Mouse (Mus musculus) kidney, embryonic 15.5 days (tissue): Measurements from ENCODE around the gene Setd3. TPM values are rescaled to one million over a fixed set of nuclear protein-coding genes. Genes with fewer than 3 reads are reported as not detected.

Source experiments
- ATAC-seq: fragments of 200-750 bp; cut with Nextera tagmentation; replicated peaks from 2 replicates; pipeline ENCODE4 v1.8.0; 2017; ENCODE audit warnings: moderate TSS enrichment; ENCODE audit not compliant: low FRiP score
- H3K27ac ChIP-seq: fragments of 300-500 bp; sonication (generic); 2 replicates; pipeline ENCODE4 v1.5.1; 2015; ENCODE audit warnings: mild to moderate bottlenecking, inconsistent platforms
- H3K27me3 ChIP-seq: fragments of 300-500 bp; sonication (generic); 2 replicates; pipeline ENCODE4 v1.6.1; 2015; ENCODE audit warnings: inconsistent platforms
- H3K36me3 ChIP-seq: fragments of 300-500 bp; sonication (generic); 2 replicates; pipeline ENCODE4 v1.6.1; 2015; ENCODE audit warnings: inconsistent platforms
- H3K4me1 ChIP-seq: fragments of 300-500 bp; sonication (generic); 2 replicates; pipeline ENCODE4 v1.6.1; 2015; ENCODE audit warnings: inconsistent platforms
- H3K4me2 ChIP-seq: fragments of 300-500 bp; sonication (generic); 2 replicates; pipeline ENCODE4 v1.6.1; 2015; ENCODE audit warnings: moderate library complexity, mild to moderate bottlenecking, inconsistent platforms
- H3K4me3 ChIP-seq: fragments of 300-500 bp; sonication (generic); replicated peaks from 2 replicates; pipeline ENCODE4 v1.5.1; 2015; ENCODE audit warnings: mild to moderate bottlenecking, inconsistent platforms
- H3K9ac ChIP-seq: fragments of 300-500 bp; sonication (generic); 2 replicates; pipeline ENCODE4 v1.6.1; 2015; ENCODE audit warnings: mild to moderate bottlenecking, inconsistent platforms
- H3K9me3 ChIP-seq: fragments of 300-500 bp; sonication (generic); replicated peaks from 2 replicates; pipeline ENCODE4 v1.6.1; 2016; ENCODE audit warnings: inconsistent platforms
- WGBS: fragments of 180-500 bp; shearing (Covaris S2); methylation state at CpG from one replicate; pipeline ENCODE4 v1.1.7; 2015; ENCODE audit warnings: mixed read lengths; 5-methylcytosine and 5-hydroxymethylcytosine counted together
- polyA plus RNA-seq: library from polyadenylated mRNA; unstranded; fragments of >200 nt; fragmentation: Nextera tagmentation; extraction: Ambion mirVana; gene quantifications from 2 replicates; pipeline ENCODE4 v1.2.1, GENCODE M21; 2015

Setd3 gene
- polyA plus RNA-seq, 1 experiment from 2014 or later, result 87.2 TPM

DNA sequence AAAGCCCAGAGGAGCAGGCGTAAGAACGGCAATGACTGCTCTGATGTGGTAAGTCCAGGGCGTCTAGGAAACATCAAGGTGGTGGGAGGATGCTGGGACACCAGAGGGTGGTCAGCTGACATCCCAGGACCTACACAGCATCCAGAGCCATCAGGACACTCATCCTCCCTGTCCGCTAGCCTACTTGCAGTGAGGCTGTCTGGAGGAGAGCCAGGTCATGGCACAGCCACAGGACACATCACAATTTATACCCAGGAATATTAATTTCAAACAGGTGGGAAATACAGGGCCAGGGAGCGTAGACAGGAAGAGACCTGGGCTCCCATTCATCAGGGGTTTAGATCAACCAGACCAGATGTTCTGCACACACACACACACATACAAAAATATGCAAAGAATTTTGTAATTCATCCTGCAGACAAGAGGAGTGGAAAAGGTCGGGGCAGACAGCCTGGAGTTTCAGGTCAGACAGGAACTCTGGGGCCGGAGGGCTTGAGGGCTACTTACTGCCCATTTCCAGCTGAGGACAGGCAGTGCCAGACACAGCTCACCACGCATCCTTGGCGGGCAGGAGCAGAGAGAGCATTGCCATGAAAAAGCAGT, 114.6 kb downstream of the Setd3 start:
- Histone ChIP-seq H3K36me3 (no peaks in the 10 kb centered on the region), H3K9ac (no peak overlapping the region), H3K4me1 (peaks cover 4% of the 10 kb centered on the region; the same call in 1 of the 2 replicates), H3K9me3 (no peaks in the 10 kb centered on the region), H3K4me2 (no peak overlapping the region), H3K27ac (no peak overlapping the region), H3K4me3 (no peak overlapping the region), H3K27me3 (no peaks in the 10 kb centered on the region)
- WGBS, result 46% methylated on average over 9 of the region's 9 CpGs
- no peak for ATAC-seq

DNA sequence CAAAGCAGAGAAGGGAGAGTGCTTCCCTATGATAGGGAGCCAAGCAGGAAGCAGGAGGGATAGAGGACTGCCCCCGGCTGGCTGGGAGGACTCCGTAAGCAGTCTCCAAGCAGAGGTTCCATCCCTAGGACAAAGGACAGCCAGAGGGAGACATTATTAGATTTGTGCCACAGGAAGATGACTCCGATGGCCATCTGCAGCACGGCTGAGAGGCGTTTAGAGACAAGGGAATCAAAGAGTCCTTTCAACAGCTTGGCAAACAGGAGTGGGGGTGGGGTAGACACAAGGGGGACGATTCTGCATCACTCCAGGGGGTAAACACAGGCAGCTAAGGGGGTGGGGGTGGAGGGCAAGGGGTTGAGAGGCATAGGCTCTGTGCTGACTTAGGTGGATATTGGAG, 115.1 kb downstream of the Setd3 start:
- Histone ChIP-seq H3K4me2 (no peak overlapping the region), H3K27me3 (no peaks in the 10 kb centered on the region), H3K36me3 (no peaks in the 10 kb centered on the region), H3K4me1 (peaks cover 4% of the 10 kb centered on the region; the same call in 1 of the 2 replicates), H3K9ac (no peak overlapping the region), H3K4me3 (no peak overlapping the region), H3K9me3 (no peaks in the 10 kb centered on the region), H3K27ac (no peak overlapping the region)
- ATAC-seq, result no peak
- WGBS, result 42% methylated on average over 6 of the region's 6 CpGs

- Histone ChIP-seq H3K9me3 (no peaks in the 10 kb centered on the region), H3K27me3 (no peaks in the 10 kb centered on the region), H3K36me3 (no peaks in the 10 kb centered on the region), H3K4me3 (no peak overlapping the region), H3K27ac (no peak overlapping the region), H3K9ac (no peak overlapping the region), H3K4me2 (no peak overlapping the region), H3K4me1 (peaks cover 4% of the 10 kb centered on the region; the same call in 1 of the 2 replicates)
- ATAC-seq, result no peak
- 44% methylated on average over 5 of the region's 5 CpGs for WGBS
Measured at GRCm38 (mm10) chr12:108062137-108062536, 117.0 kb downstream of the Setd3 start.

GRCm38 (mm10) chr12:108061661-108062060, 117.5 kb downstream of the Setd3 start:
- Histone ChIP-seq H3K4me2 (no peak overlapping the region), H3K27ac (no peak overlapping the region), H3K9ac (no peak overlapping the region), H3K4me1 (peaks cover 4% of the 10 kb centered on the region; the same call in 1 of the 2 replicates), H3K27me3 (no peaks in the 10 kb centered on the region), H3K36me3 (no peaks in the 10 kb centered on the region), H3K9me3 (no peaks in the 10 kb centered on the region), H3K4me3 (no peak overlapping the region)
- no peak for ATAC-seq
- WGBS, result 57% methylated on average over 7 of the region's 7 CpGs

Other genes starting within 250 kb of the Setd3 start
- gene Bcl11b, start 175.7 kb downstream of the Setd3 start, polyA plus RNA-seq, result 3.1 and 3.8 TPM in 2 replicates
- gene Ccnk, start 265 bp upstream of the Setd3 start, polyA plus RNA-seq, result 3.2 and 3.7 TPM in 2 replicates
- gene Ccdc85c, start 96.1 kb upstream of the Setd3 start, polyA plus RNA-seq, result 7.7 and 8.1 TPM in 2 replicates
- 0.55 and 1.00 TPM in 2 replicates for gene Hhipl1, start 127.0 kb upstream of the Setd3 start, polyA plus RNA-seq
- 10.0 and 10.9 TPM in 2 replicates for gene Cyp46a1, start 155.1 kb upstream of the Setd3 start, polyA plus RNA-seq
- gene Eml1, start 191.6 kb upstream of the Setd3 start, polyA plus RNA-seq, result 60.9 and 77.5 TPM in 2 replicates